Mouse (Mus musculus): ENCODE measurements around the gene Pde8a.

DNA sequence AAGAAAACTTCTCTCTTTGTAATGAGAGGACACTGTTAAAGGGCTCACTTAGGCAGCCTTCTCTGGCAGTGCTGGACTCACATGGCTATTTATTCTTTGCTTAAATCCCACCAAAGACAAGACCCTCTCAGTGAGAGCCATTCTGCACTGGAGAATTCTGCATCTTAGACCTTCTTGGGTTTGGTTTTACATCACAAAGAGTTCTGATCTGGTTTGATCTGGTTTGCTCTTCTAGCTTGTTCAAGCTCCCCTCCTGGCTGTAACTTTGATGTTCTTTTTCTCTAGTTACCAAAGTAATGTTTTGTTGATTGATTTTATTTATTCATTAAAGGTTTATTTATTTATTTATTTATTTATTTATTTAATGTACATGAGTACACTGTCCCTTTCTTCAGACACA is 30.2 kb upstream of the Pde8a start:
- TF ChIP-seq GATA1 (IDR thresholded peaks at IDR 0.05; ENCODE audit: borderline replicate concordance, low read length) (no peak), FLI1 (IDR thresholded peaks at IDR 0.05; ENCODE audit: low read length) (no peak)

Measured in megakaryocyte, embryonic 14.5 days (primary cell).